Mouse (Mus musculus): Measurements from ENCODE around the gene Tmem11.

DNA sequence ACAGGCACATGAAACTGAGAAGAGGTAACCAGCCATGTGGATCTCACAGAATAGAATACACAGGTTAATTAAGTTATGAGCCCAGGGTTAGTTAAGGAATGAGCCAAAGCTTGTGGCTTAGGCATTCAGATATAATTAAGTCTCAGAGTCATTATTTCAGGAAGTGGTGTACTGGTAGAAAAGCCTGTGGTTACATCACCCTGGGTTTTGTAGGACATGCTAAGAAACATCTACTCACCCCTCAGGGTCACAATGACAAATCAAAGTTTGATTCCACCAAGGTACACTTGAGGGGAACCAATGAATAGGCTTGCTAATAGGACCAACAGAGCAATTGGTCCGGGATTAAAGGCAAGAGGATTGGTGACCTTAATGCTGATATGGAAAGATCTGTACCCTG lies 52.4 kb downstream of the Tmem11 start:
- TF ChIP-seq HCFC1 (IDR thresholded peaks at IDR 0.05; ENCODE audit: borderline replicate concordance, insufficient read depth, low read length): no peak
- TF ChIP-seq ZC3H11A (IDR thresholded peaks at IDR 0.05; ENCODE audit: borderline replicate concordance, low read depth, low read length): no peak
- TF ChIP-seq CHD2 (IDR thresholded peaks at IDR 0.05; ENCODE audit: low read depth, low read length): no peak
- no peak for TF ChIP-seq MAFK (IDR thresholded peaks at IDR 0.05; ENCODE audit: insufficient read depth, low read depth, low read length)
